Mouse (Mus musculus) heart, adult 2 months (tissue): ENCODE results near the gene Rbl2. TPM values are rescaled to one million over a fixed set of nuclear protein-coding genes. Genes with fewer than 3 reads are reported as not detected.

Experiments
- DNase-seq, 2 experiments: peaks; one replicate each; pipeline ENCODE4 v3.0.0; 2021
- H3K27ac ChIP-seq: fragments of 200-600 bp; 2 replicates; pipeline ENCODE4 v1.8.1; 2022
- H3K27me3 ChIP-seq: fragments of 200-500 bp; 2 replicates; pipeline ENCODE4 v1.6.1; 2012; ENCODE audit warnings: mild to moderate bottlenecking, low read length, inconsistent platforms, mixed read lengths; ENCODE audit not compliant: control insufficient read depth, insufficient read depth
- H3K36me3 ChIP-seq: fragments of 200-500 bp; 2 replicates; pipeline ENCODE4 v1.6.1; 2012; ENCODE audit warnings: low read length, inconsistent platforms; ENCODE audit not compliant: control insufficient read depth, insufficient read depth
- H3K4me1 ChIP-seq: fragments of 200-500 bp; 2 replicates; pipeline ENCODE4 v1.6.1; 2011; ENCODE audit warnings: low read length; ENCODE audit not compliant: control insufficient read depth, insufficient read depth
- H3K4me3 ChIP-seq: fragments of 200-600 bp; 2 replicates; pipeline ENCODE4 v1.8.1; 2022
- H3K79me2 ChIP-seq: fragments of 200-500 bp; replicated peaks from 2 replicates; pipeline ENCODE4 v1.6.1; 2012; ENCODE audit warnings: mild to moderate bottlenecking, inconsistent platforms, low read length, moderate library complexity, mixed read lengths; ENCODE audit not compliant: control insufficient read depth, insufficient read depth
- H3K9ac ChIP-seq: fragments of 200-500 bp; 2 replicates; pipeline ENCODE4 v1.6.1; 2012; ENCODE audit warnings: low read depth, mild to moderate bottlenecking, control low read depth, inconsistent platforms, low read length, mixed read lengths
- CTCF ChIP-seq: fragments of 200-600 bp; IDR thresholded peaks from 2 replicates; pipeline ENCODE4 v1.8.1; 2022; ENCODE audit warnings: antibody characterized with exemption, mild to moderate bottlenecking, moderate library complexity
- EP300 ChIP-seq: fragments of 200-500 bp; IDR thresholded peaks from 2 replicates; pipeline ENCODE4 v1.6.1; 2011; ENCODE audit warnings: low read depth, low read length, control low read depth; ENCODE audit not compliant: insufficient read depth
- POLR2A ChIP-seq: fragments of 200-500 bp; IDR thresholded peaks from 2 replicates; pipeline ENCODE4 v1.6.1; 2011; ENCODE audit warnings: mild to moderate bottlenecking, low read depth, low read length, control low read depth; ENCODE audit not compliant: insufficient read depth
- WGBS: fragments of 180-500 bp; shearing (Covaris S2); methylation state at CpG from one replicate; pipeline ENCODE4 v1.1.7; 2018; 5-methylcytosine and 5-hydroxymethylcytosine counted together
- intact Hi-C: fragments of 180-260 bp; cut with DNase I; formaldehyde crosslinking; loops from one replicate; pipeline ENCODE4 v1.15.1; 2025
- polyA plus RNA-seq: library from polyadenylated mRNA; depleted of rRNA; stranded (reverse); fragments of >200 nt; gene quantifications from 2 replicates; pipeline ENCODE4 v1.2.3, GENCODE M21; 2012
- total RNA-seq, 2 experiments: library from RNA; stranded (reverse); gene quantifications; 2 replicates each; pipeline ENCODE4 v1.2.3; 2021

Gene Rbl2
- total and polyA plus RNA-seq, 3 experiments = 25.8 to 41.7 (median 30.4) TPM

GRCm38 (mm10) chr8:91133441-91134069 lies 63.7 kb downstream of the Rbl2 start:
- no peak for TF ChIP-seq EP300
- no peak for TF ChIP-seq CTCF
- no peak; the same call in 1 of the 2 replicates for TF ChIP-seq POLR2A
- peak overlapping the region; percentile 73 for H3K27ac ChIP-seq
- H3K9ac ChIP-seq = peak overlapping the region; percentile 90
- peaks cover 2% of the 10 kb centered on the region for H3K79me2 ChIP-seq
- intact Hi-C loops = loop anchor here (1.0 kb wide), 1 partner anchor 63 kb away; the partner anchor contains the start of gene Rbl2
- DNase-seq = no peak
- no peaks in the 10 kb centered on the region for H3K36me3 ChIP-seq
- no peaks in the 10 kb centered on the region; the same call in 1 of the 2 replicates for H3K4me1 ChIP-seq
- WGBS = under 1% methylated on average over 57 of the region's 58 CpGs
- peak overlapping the region; percentile 83 for H3K4me3 ChIP-seq
- no peaks in the 10 kb centered on the region for H3K27me3 ChIP-seq

- Histone ChIP-seq H3K4me3 (peak overlapping the region; percentile 46), H3K36me3 (no peaks in the 10 kb centered on the region), H3K27ac (peak overlapping the region; percentile 91), H3K79me2 (peaks cover 2% of the 10 kb centered on the region), H3K27me3 (no peaks in the 10 kb centered on the region), H3K9ac (peak overlapping the region; percentile 50), H3K4me1 (no peaks in the 10 kb centered on the region; the same call in 1 of the 2 replicates)
- TF ChIP-seq EP300 = peak; percentile 71
- TF ChIP-seq CTCF = peak; percentile 60
- TF ChIP-seq POLR2A = peak; percentile 95
- intact Hi-C loops = loop anchor here (1.0 kb wide), 1 partner anchor 64 kb away; the partner anchor contains the start of gene Rbl2
- 0% methylated on average over 24 of the region's 24 CpGs for WGBS
- DNase-seq = peak; percentile 98 to 100
Observed at GRCm38 (mm10) chr8:91134070-91134475, 64.2 kb downstream of the Rbl2 start.

GRCm38 (mm10) chr8:91134659-91135058 lies 64.8 kb downstream of the Rbl2 start:
- no peaks in the 10 kb centered on the region for H3K36me3 ChIP-seq
- intact Hi-C loops = loop anchor here (1.0 kb wide), 1 partner anchor 64 kb away; the partner anchor contains the start of gene Rbl2
- no peaks in the 10 kb centered on the region; the same call in 1 of the 2 replicates for H3K4me1 ChIP-seq
- no peaks in the 10 kb centered on the region for H3K27me3 ChIP-seq
- peak overlapping the region; percentile 91 for H3K27ac ChIP-seq
- peaks cover 2% of the 10 kb centered on the region for H3K79me2 ChIP-seq
- peak overlapping the region; percentile 46 for H3K4me3 ChIP-seq
- peak; percentile 13 to 31 for DNase-seq
- WGBS = 66% methylated on average over 12 of the region's 12 CpGs
- no peak overlapping the region for H3K9ac ChIP-seq
- no peak for TF ChIP-seq POLR2A
- no peak for TF ChIP-seq EP300
- no peak for TF ChIP-seq CTCF

GRCm38 (mm10) chr8:91135308-91136181 lies 65.7 kb downstream of the Rbl2 start:
- H3K4me3 ChIP-seq = no peak overlapping the region
- H3K4me1 ChIP-seq = no peaks in the 10 kb centered on the region; the same call in 1 of the 2 replicates
- no peak overlapping the region for H3K9ac ChIP-seq
- intact Hi-C loops = no loop called here
- DNase-seq = no peak
- peaks cover 2% of the 10 kb centered on the region for H3K79me2 ChIP-seq
- H3K27ac ChIP-seq = no peak overlapping the region
- 84% methylated on average over 14 of the region's 14 CpGs for WGBS
- no peaks in the 10 kb centered on the region for H3K36me3 ChIP-seq
- no peak for TF ChIP-seq EP300
- TF ChIP-seq POLR2A = no peak
- TF ChIP-seq CTCF = no peak
- no peaks in the 10 kb centered on the region for H3K27me3 ChIP-seq

- Histone ChIP-seq H3K36me3 (no peaks in the 10 kb centered on the region), H3K4me3 (no peak overlapping the region), H3K27ac (no peak overlapping the region), H3K79me2 (no peaks in the 10 kb centered on the region), H3K4me1 (no peaks in the 10 kb centered on the region), H3K27me3 (no peaks in the 10 kb centered on the region), H3K9ac (no peak overlapping the region)
- TF ChIP-seq EP300 = no peak
- no peak for TF ChIP-seq POLR2A
- no peak for TF ChIP-seq CTCF
- 75% methylated on average over 4 of the region's 4 CpGs for WGBS
- intact Hi-C loops = no loop called here
- DNase-seq = no peak
Observed at GRCm38 (mm10) chr8:91140828-91141227, 71.0 kb downstream of the Rbl2 start.

GRCm38 (mm10) chr8:91147715-91148114 lies 77.9 kb downstream of the Rbl2 start:
- Histone ChIP-seq H3K27me3 (no peaks in the 10 kb centered on the region), H3K79me2 (no peaks in the 10 kb centered on the region), H3K36me3 (no peaks in the 10 kb centered on the region), H3K4me1 (no peaks in the 10 kb centered on the region), H3K4me3 (peak overlapping the region; percentile 42), H3K9ac (no peak overlapping the region), H3K27ac (no peak overlapping the region)
- no peak; the same call in 1 of the 2 replicates for TF ChIP-seq CTCF
- TF ChIP-seq POLR2A = no peak
- TF ChIP-seq EP300 = no peak
- 8% methylated on average over 6 of the region's 6 CpGs for WGBS
- DNase-seq = peak in 1 of 2 experiments; percentile 13
- intact Hi-C loops = loop anchor here (2.0 kb wide), 2 partner anchors 21 to 27 kb away; no protein-coding TSS in a partner anchor
